Mouse (Mus musculus) stomach, embryonic 15.5 days (tissue): Measurements from ENCODE around the gene Rtl10. TPM values are rescaled to one million over a fixed set of nuclear protein-coding genes. Genes with fewer than 3 reads are reported as not detected.

Source experiments
- ATAC-seq: fragments of 200-750 bp; cut with Nextera tagmentation; 2 replicates; pipeline ENCODE4 v1.8.0; 2017; ENCODE audit warnings: low read depth, moderate number of reproducible peaks, moderate TSS enrichment; ENCODE audit not compliant: insufficient read depth, low FRiP score
- H3K27ac ChIP-seq: fragments of 300-500 bp; sonication (generic); 2 replicates; pipeline ENCODE4 v1.5.1; 2015; ENCODE audit warnings: mild to moderate bottlenecking, inconsistent platforms
- H3K27me3 ChIP-seq: fragments of 300-500 bp; sonication (generic); replicated peaks from 2 replicates; pipeline ENCODE4 v1.6.1; 2015; ENCODE audit warnings: inconsistent platforms
- H3K36me3 ChIP-seq: fragments of 300-500 bp; sonication (generic); 2 replicates; pipeline ENCODE4 v1.6.1; 2015; ENCODE audit warnings: inconsistent platforms
- H3K4me1 ChIP-seq: fragments of 300-500 bp; sonication (generic); 2 replicates; pipeline ENCODE4 v1.6.1; 2015; ENCODE audit warnings: inconsistent platforms
- H3K4me2 ChIP-seq: fragments of 300-500 bp; sonication (generic); 2 replicates; pipeline ENCODE4 v1.6.1; 2015; ENCODE audit warnings: mild to moderate bottlenecking, inconsistent platforms
- H3K4me3 ChIP-seq: fragments of 300-500 bp; sonication (generic); replicated peaks from 2 replicates; pipeline ENCODE4 v1.5.1; 2015; ENCODE audit warnings: inconsistent platforms
- H3K9ac ChIP-seq: fragments of 300-500 bp; sonication (generic); 2 replicates; pipeline ENCODE4 v1.6.1; 2015; ENCODE audit warnings: inconsistent platforms
- H3K9me3 ChIP-seq: fragments of 300-500 bp; sonication (generic); 2 replicates; pipeline ENCODE4 v1.6.1; 2016; ENCODE audit warnings: inconsistent platforms
- WGBS: fragments of 180-500 bp; shearing (Covaris S2); methylation state at CpG from one replicate; pipeline ENCODE4 v1.1.7; 2015; 5-methylcytosine and 5-hydroxymethylcytosine counted together
- polyA plus RNA-seq: library from polyadenylated mRNA; unstranded; fragments of >200 nt; fragmentation: Nextera tagmentation; extraction: Ambion mirVana; gene quantifications from 2 replicates; pipeline ENCODE4 v1.2.1, GENCODE M21; 2015

Gene Rtl10
- 2.7 and 3.2 TPM in 2 replicates for polyA plus RNA-seq

DNA sequence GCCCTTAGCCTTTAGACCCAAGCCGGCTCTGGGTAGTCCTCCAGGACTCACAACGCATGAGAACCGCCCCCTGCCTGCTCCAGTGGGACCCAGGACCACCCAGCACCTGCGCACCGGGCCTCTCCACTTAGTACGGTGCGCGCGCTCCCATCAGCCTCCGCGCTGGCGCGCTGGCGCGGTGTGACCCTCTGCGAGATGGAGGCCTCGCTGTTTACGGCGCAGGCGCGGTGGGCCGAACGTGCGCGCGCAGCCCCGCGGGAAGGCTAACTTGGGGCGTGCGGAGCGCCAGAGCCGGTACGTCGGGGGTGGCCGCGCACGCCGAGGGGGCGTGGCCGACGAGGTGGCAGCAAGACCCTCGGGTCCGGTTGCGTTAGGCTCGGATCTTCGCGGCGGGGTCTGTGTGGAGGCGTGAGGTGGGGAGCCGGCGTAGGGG, at the start of gene Rtl10, which contains the start of gene Gnb1l:
Gene Rtl10 (plus strand): TSS at position 344 of the 433 bp plus-strand sequence.
Gene Gnb1l (plus strand): TSS at position 156 of the 433 bp plus-strand sequence.
- Histone ChIP-seq H3K9ac (peak within 1 kb of the TSS; percentile 67), H3K4me2 (peak within 1 kb of the TSS; percentile 77), H3K27me3 (no peaks in the 10 kb centered on the region), H3K4me3 (peak within 1 kb of the TSS; percentile 83), H3K9me3 (no peaks in the 10 kb centered on the region), H3K4me1 (peaks cover 15% of the 10 kb centered on the region), H3K36me3 (peaks cover 10% of the 10 kb centered on the region; the same call in 1 of the 2 replicates), H3K27ac (peak within 1 kb of the TSS; percentile 63)
- under 1% methylated on average over 51 of the region's 51 CpGs for WGBS
- peak; percentile 98 for ATAC-seq

DNA sequence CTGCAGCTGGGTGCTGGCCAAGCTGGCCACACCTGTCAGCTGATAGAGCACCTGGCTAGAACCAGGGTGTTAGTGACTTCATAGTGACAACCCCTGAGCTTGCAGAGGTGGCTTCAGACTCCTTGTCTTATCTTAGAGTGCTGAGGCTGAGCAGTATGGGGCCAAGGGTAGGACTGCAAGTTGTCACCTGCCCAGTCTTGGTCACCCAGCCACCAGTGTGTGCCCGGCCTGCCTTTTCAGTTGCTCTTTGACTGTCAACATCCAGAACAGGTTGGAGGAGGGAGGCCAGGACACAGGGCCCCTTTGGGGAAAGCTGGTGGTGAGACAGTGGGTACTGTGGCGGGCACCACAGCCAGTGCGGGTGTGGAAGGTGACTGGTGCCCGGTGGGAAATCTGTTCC, 49.7 kb upstream of the Rtl10 start:
- Histone ChIP-seq H3K36me3 (peaks cover 4% of the 10 kb centered on the region; the same call in 1 of the 2 replicates), H3K4me3 (no peak overlapping the region), H3K9me3 (no peaks in the 10 kb centered on the region), H3K27me3 (no peaks in the 10 kb centered on the region), H3K4me1 (0 out of 2 replicates have a peak, but pooled peaks cover 8% of the 10 kb centered on the region), H3K4me2 (no peak overlapping the region), H3K27ac (no peak overlapping the region), H3K9ac (no peak overlapping the region)
- 87% methylated on average over 4 of the region's 4 CpGs for WGBS
- ATAC-seq: no peak

DNA sequence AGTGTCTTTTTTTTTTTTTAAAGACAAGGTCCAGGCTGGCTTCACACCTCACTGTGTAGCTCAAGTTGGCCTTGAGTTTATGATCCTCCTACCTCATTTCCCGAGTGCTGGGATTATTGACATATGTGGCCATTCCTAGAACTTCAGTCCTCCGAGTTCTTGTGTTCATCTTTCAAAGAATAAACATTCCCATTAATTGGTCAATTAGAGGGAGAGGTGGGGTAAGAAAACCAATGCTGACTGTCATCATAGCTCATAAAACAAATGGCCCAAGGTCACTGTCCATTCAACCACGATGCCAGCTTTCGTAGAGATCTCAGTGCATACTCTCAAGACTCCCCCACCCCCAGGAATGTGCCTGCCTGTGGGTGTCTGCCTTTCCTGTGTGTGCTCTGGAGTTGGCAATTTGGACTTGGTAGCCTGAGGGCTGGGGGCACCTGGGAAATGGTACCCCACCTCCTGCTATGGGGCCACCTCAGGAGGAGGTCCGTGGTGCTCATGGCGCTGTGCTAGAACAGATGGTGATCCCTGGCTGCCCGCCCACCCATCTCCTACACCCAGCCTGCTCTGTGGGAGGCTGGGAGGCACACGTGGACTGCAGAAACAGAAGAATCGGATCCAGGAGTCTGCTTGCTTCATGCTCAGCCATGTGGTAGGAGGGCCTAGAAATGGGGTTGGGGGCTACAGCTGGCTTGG, 47.1 kb upstream of the Rtl10 start:
- ATAC-seq: no peak
- no peaks in the 10 kb centered on the region for H3K27me3 ChIP-seq
- no peak overlapping the region for H3K27ac ChIP-seq
- WGBS: 55% methylated on average over 9 of the region's 9 CpGs
- no peak overlapping the region for H3K4me2 ChIP-seq
- H3K4me3 ChIP-seq: no peak overlapping the region
- H3K9me3 ChIP-seq: no peaks in the 10 kb centered on the region
- 0 out of 2 replicates have a peak, but pooled peaks cover 8% of the 10 kb centered on the region for H3K4me1 ChIP-seq
- H3K36me3 ChIP-seq: peaks cover 4% of the 10 kb centered on the region; the same call in 1 of the 2 replicates
- no peak overlapping the region for H3K9ac ChIP-seq

DNA sequence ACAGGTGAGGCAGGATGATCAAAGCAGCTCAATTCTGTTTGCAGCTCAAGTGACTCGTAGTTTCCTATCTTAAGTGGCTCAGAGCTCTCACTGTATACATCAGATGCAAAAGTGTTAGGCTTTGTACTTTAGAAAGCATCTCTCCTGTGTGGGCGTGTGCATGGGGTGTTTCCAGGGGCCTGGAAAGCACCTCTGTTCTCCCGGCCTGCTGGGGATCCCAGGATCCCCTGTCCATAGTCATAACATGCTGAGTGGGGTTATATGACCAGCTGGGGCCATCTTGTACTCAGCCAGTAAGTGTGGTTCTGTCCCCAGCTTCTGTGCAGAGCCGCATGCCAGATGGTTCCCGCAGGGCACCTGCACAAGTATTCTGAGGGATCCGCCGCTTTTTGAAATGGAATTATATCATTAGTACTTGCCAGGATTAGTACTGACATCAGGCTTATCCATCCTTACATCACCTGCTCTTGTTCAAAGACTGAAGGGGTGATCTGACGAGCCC, 46.3 kb upstream of the Rtl10 start:
- Histone ChIP-seq H3K4me3 (no peak overlapping the region), H3K27ac (no peak overlapping the region), H3K9me3 (no peaks in the 10 kb centered on the region), H3K4me2 (no peak overlapping the region), H3K4me1 (0 out of 2 replicates have a peak, but pooled peaks cover 8% of the 10 kb centered on the region), H3K36me3 (peaks cover 4% of the 10 kb centered on the region; the same call in 1 of the 2 replicates), H3K9ac (no peak overlapping the region), H3K27me3 (no peaks in the 10 kb centered on the region)
- 84% methylated on average over 8 of the region's 8 CpGs for WGBS
- no peak for ATAC-seq

DNA sequence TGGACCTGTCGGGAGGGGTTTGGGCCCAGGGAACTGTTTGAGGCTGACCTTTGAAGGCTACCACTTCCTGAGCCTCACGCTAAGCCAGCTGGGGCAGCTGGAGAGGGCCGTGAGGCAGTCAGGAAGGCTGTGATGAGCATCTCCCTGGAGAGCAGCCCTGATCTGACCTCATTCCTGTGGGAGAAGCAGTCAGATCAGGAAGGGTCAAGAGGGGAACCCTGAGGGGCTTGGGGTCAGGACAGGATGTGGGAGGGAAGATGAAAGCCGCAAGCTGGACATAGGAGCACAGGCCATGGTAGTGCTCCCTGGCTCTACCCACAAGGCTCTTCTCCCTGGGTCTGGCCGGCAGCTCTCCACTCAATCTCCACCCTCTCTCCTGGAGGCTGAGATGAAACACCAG, 44.9 kb upstream of the Rtl10 start:
- H3K36me3 ChIP-seq: peaks cover 4% of the 10 kb centered on the region; the same call in 1 of the 2 replicates
- H3K9ac ChIP-seq: no peak overlapping the region
- peaks cover under 1% of the 10 kb centered on the region; the same call in 1 of the 2 replicates for H3K4me1 ChIP-seq
- no peak overlapping the region for H3K27ac ChIP-seq
- ATAC-seq: no peak
- H3K4me3 ChIP-seq: no peak overlapping the region
- no peak overlapping the region for H3K4me2 ChIP-seq
- H3K9me3 ChIP-seq: no peaks in the 10 kb centered on the region
- H3K27me3 ChIP-seq: no peaks in the 10 kb centered on the region
- 50% methylated on average over 5 of the region's 5 CpGs for WGBS

DNA sequence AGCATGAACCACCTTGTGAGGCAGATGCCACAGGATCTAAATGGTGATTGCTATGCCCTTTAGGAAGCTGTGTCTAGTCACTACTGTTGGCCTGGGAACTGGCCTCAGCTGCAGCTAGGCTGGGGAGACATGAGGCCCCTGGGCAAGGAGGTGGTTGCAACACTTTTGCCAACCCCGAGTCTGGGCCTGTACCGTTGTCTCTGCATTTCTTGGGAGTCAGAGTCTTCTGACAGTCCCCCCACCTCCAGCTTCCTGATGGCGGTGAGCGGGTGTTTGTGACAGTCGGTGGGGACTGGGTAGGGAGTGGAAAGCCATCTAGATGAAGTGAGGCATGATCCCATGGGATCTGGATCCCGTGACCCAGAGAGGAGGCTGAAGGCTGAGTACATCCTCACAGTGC, 43.3 kb upstream of the Rtl10 start:
- no peak overlapping the region for H3K4me3 ChIP-seq
- H3K9ac ChIP-seq: no peak overlapping the region
- peaks cover 14% of the 10 kb centered on the region for H3K4me1 ChIP-seq
- no peaks in the 10 kb centered on the region for H3K27me3 ChIP-seq
- no peak for ATAC-seq
- no peaks in the 10 kb centered on the region for H3K9me3 ChIP-seq
- H3K36me3 ChIP-seq: no peaks in the 10 kb centered on the region; the same call in 1 of the 2 replicates
- WGBS: 89% methylated on average over 6 of the region's 6 CpGs
- no peak overlapping the region for H3K27ac ChIP-seq
- H3K4me2 ChIP-seq: no peak overlapping the region

DNA sequence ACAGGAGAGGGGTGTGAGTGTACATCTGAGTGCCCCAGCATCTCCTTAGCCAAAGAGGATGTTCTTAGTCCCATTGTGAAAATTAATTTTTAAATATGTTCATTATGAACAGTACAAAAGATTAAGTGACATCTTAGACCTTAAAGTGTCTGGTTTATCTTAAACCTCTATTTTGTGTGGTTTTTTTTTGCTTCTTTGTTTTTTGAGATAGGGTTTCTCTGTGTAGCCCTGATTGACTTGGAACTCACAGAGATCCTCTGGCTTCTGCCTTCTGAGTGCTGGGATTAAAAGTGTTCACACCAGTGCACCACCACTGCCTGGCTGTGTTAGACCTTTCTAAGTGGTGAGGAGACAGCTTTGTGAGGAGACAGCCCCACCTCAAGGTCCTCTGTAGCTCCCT, 40.0 kb upstream of the Rtl10 start:
- Histone ChIP-seq H3K4me3 (no peak overlapping the region), H3K27me3 (no peaks in the 10 kb centered on the region), H3K27ac (no peak overlapping the region), H3K9me3 (no peaks in the 10 kb centered on the region), H3K36me3 (no peaks in the 10 kb centered on the region), H3K9ac (no peak overlapping the region), H3K4me1 (peaks cover 14% of the 10 kb centered on the region), H3K4me2 (no peak overlapping the region)
- no peak for ATAC-seq

DNA sequence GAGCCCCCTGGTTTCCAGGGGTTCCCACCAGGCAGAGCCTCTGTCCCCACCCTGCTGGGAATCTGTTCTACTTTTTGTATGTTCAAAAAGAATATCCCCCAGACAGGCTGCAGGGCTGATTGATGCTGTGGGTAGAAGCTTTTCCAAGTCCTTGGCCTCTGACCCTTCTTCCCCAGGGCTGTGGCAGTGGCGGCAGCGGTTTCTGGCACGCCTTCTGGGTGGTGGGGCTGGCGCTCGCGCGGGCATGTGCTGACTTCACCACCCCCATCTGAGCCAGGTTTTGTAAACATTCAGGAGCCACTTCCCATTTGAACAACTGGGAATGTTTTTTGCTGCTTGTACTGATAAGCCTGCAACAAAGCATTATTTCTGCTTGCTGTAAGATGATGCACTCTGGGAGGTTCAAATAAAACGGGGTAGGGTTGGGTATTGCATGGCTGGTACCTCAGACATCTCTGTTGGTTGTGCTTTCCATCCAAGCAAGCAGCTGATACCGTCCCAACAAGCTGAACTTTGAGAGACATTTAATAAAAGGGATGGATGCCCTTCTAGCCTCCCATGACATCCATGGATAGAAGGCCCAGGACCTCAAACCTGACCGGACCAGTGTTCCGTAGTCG, 39.3 kb upstream of the Rtl10 start:
- Histone ChIP-seq H3K9ac (no peak overlapping the region), H3K27ac (no peak overlapping the region), H3K4me3 (no peak overlapping the region), H3K9me3 (no peaks in the 10 kb centered on the region), H3K36me3 (no peaks in the 10 kb centered on the region), H3K4me1 (peaks cover 16% of the 10 kb centered on the region), H3K27me3 (no peaks in the 10 kb centered on the region), H3K4me2 (peak overlapping the region; percentile 13; the same call in 1 of the 2 replicates)
- no peak for ATAC-seq
- WGBS: 10% methylated on average over 12 of the region's 12 CpGs

DNA sequence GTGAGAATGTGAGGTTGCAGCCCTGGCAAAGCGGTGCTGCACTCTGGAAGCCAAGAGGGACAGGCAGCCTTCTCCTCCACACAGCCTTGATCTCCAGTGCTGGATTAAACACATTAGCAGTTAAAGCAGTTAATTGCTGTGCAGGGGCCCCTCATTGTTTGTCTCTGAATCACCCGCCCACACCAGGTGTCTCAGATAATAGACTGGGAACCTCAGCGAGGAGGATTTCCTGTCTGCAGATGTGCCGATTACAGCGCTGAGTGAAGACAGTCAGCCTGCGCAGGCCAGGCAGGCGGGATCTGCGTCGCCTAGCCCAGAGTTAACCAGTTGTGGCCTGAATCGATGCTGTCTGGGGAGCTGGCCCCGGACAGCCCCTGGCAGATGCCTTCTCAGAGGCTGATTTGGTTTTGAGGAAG, 38.7 kb upstream of the Rtl10 start:
- Histone ChIP-seq H3K36me3 (no peaks in the 10 kb centered on the region), H3K27me3 (no peaks in the 10 kb centered on the region), H3K27ac (no peak overlapping the region), H3K4me3 (no peak overlapping the region), H3K4me1 (peaks cover 16% of the 10 kb centered on the region), H3K9ac (no peak overlapping the region), H3K9me3 (no peaks in the 10 kb centered on the region), H3K4me2 (peak overlapping the region; percentile 13; the same call in 1 of the 2 replicates)
- peak; percentile 75; the same call in 1 of the 2 replicates for ATAC-seq
- 5% methylated on average over 11 of the region's 11 CpGs for WGBS

DNA sequence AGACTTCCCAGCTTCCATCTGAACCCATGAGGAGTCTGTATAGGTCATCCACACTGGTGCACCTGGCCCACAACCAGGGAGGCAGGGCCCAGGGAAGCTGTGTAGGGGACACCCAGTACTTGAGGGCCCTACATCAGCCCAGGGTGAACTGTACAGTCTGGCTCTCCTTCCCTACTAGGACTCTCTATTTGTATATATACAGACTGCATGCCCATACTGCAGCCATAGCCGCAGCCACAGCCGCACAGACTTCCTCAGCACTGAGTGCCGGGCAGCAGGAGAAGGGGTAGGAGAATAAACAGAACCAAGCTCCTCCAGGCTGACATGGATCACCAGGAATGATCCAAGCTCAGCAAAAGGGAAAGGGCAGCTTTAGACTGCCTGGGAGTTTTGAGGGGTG, 37.9 kb upstream of the Rtl10 start:
- H3K9me3 ChIP-seq: no peaks in the 10 kb centered on the region
- no peak overlapping the region for H3K27ac ChIP-seq
- H3K4me3 ChIP-seq: no peak overlapping the region
- no peaks in the 10 kb centered on the region for H3K27me3 ChIP-seq
- no peak for ATAC-seq
- peaks cover 16% of the 10 kb centered on the region for H3K4me1 ChIP-seq
- H3K36me3 ChIP-seq: no peaks in the 10 kb centered on the region
- 72% methylated on average over 3 of the region's 3 CpGs for WGBS
- H3K4me2 ChIP-seq: no peak overlapping the region
- H3K9ac ChIP-seq: no peak overlapping the region

DNA sequence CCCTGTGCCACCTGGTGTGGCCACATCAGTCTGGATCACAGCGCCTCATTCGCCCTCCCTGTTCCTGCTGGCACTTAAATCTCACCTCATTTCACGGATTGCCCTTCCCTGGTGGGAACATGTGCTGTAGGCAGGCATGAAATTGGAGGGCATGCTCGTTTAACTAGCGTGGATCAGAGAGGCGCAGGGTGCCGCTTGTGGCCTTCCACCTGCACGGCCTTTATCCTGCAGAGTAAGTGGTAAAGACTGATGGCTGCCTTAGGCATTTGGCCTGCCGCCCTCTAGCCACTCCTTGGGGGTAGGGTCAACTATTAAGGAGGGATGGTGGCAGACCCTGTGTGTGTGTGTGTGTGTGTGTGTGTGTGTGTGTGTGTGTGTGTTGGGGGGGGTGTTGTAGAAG, 36.7 kb upstream of the Rtl10 start:
- H3K36me3 ChIP-seq: no peaks in the 10 kb centered on the region
- no peak overlapping the region for H3K9ac ChIP-seq
- no peak overlapping the region for H3K4me3 ChIP-seq
- 76% methylated on average over 9 of the region's 9 CpGs for WGBS
- H3K27me3 ChIP-seq: no peaks in the 10 kb centered on the region
- no peak overlapping the region for H3K27ac ChIP-seq
- H3K4me2 ChIP-seq: no peak overlapping the region
- H3K4me1 ChIP-seq: peaks cover 16% of the 10 kb centered on the region
- H3K9me3 ChIP-seq: no peaks in the 10 kb centered on the region
- ATAC-seq: no peak

DNA sequence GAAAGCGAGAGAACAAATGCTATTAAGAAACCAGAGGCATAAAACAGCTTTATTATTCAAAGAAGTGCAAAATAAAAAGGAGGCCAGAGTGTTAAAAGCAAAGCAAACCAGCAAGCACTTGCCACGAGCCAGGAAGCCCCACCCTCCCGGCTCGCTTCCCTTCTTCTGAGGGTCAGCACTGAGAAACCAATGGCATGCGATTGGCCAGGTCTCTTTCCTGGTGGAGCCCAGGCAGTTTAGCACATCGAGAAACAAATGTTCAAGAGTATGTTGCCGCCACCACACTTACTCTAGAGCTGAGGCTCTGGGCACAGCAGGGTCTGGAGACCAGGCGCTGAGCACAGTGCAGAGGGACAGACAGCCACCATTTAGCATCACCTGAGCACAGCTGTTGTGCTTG, 36.1 kb upstream of the Rtl10 start:
- Histone ChIP-seq H3K4me2 (no peak overlapping the region), H3K27ac (no peak overlapping the region), H3K27me3 (no peaks in the 10 kb centered on the region), H3K4me1 (peaks cover 16% of the 10 kb centered on the region), H3K4me3 (no peak overlapping the region), H3K9me3 (no peaks in the 10 kb centered on the region), H3K9ac (no peak overlapping the region), H3K36me3 (no peaks in the 10 kb centered on the region)
- 55% methylated on average over 8 of the region's 8 CpGs for WGBS
- ATAC-seq: no peak
